Mouse (Mus musculus) cerebellum, adult (tissue): Measurements from ENCODE around the gene Adipor2.

Source experiments
- ATAC-seq: cut with Nextera tagmentation; 2 replicates; pipeline ENCODE4 v1.9.2; 2017; ENCODE audit warnings: mild to moderate bottlenecking, moderate library complexity, mixed read lengths; ENCODE audit not compliant: insufficient number of reproducible peaks, low FRiP score, low TSS enrichment

Gene Adipor2

DNA sequence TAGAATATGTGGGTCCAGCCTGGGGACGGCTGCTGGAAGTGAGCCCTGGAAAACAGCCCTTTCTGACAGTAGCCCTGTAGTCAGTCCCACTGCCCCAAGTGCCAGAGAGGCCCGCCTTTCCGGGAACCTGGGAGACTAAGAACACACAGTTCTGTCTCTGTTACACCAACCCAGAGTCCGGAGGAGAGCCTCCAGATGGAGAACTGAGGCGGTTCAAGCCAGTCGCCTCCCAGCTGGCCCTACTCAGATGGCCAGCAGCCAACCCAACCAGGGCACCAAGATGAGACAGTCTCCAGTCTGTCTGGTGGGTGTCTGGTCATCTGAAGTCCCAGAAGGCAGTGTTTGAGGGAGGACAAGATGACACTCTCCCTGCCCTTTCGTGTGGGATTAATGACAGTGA, 95.8 kb downstream of the Adipor2 start:
- ATAC-seq: 0 out of 2 replicates have a peak, but pooled peaks have one; percentile 19

DNA sequence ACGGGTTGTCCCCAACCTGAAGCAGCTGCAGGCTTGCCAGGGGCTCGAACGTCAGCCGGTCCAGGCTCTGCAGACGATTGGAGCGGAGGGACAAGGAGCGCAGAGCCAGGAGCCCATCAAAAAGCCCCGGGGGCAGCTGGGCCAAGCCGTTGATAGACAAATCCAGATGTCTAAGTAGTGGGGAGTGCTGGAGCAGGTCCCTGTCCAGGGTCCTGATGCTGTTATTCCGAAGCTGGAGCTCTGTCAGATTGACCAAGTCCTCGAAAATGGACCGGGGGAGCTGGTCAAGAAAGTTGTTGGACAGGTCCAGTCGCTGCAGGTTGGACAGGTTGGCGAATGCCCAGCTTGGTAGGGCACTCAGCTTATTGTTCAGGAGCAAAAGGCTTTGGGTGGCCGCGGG, 97.0 kb downstream of the Adipor2 start:
- no peak for ATAC-seq

DNA sequence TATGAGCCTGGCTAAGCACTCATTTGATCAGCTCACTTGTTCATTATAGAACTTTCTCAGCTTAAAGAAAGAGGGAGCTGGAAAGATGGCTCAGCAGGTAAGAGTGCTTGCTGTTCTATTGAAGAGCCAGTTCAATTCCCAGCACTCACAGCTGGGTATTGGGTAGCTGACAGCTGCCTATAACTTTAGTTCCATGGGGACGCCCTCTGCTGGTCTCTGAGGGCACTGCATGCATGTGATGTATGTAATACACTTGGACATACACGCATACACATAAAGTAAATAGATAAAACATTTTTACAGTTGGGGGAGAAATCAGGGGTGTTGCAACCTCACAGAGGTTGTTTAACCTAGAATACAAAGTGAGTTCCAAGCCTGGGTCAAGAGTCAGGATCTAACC, 98.1 kb downstream of the Adipor2 start:
- ATAC-seq: no peak

DNA sequence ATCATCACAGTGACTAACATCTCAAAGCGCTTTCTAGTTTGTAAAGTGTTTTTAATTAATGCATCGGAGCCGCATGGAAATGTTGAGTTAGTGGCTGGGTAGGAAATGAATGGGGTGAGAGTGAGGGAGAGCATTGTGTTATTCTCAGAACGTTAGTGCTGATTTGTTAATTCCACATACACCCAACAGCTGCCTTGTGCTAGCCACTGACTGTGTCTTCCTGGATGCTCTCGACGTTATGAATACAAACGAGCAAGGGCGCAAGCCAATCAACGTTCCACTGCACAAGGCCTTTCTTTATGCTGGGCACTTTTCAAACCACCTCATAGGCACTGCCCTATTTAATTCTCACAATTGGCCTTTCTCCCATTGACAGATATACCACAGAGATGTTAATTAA, 98.8 kb downstream of the Adipor2 start:
- no peak for ATAC-seq

GRCm38 (mm10) chr6:119314751-119315476, 102.6 kb downstream of the Adipor2 start:
- ATAC-seq: no peak

- ATAC-seq: no peak
These were observed 103.7 kb downstream of the Adipor2 start for GRCm38 (mm10) chr6:119313588-119314375.

GRCm38 (mm10) chr6:119313096-119313495, 104.4 kb downstream of the Adipor2 start:
- no peak for ATAC-seq

DNA sequence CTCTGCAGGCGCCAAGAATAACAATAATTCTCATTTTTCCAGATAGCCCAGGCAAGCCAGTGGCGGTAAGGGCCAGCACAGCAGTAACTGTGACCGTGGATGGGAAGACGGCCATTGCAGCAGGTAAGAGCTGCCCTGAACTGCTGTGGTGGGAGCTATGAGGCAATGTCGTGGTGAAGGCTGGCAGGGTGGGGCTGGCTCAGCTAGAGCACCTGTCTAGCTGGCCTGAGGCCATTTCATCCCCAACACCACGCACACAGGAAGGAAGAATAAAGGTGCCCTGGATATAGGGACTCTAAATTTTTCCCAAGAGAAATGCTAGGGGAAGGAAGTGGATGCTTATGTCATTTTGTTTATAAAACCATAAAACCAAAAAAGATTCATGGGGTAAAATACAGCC, 105.1 kb downstream of the Adipor2 start:
- ATAC-seq: no peak

DNA sequence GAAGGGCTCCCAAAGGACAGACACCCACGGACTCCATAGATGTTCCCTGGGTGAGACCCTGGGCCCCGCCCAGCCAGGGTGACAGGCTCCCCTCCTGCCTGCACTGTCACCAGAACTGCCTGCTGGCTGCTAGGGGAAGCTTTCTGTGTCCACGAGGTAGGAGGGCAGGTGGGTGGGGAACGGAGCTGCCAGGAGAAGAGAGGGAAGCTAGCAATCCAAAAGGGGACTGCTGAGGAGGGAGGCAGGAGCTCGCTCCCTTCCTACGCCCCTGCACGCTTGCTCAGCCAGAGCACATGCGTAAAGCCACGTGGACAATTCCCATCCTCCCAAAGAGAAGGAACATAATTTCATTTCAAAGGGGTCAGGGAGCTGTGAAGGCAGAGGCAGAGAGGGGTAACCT, 107.3 kb downstream of the Adipor2 start:
- no peak for ATAC-seq

- no peak for ATAC-seq
These were observed 109.6 kb downstream of the Adipor2 start for GRCm38 (mm10) chr6:119307867-119308413.

- ATAC-seq: no peak
These were observed 114.2 kb downstream of the Adipor2 start for GRCm38 (mm10) chr6:119303331-119303730.
